Comparison of ENCODE assay signal across 16 mouse cellular contexts in the genomic region with DNA sequence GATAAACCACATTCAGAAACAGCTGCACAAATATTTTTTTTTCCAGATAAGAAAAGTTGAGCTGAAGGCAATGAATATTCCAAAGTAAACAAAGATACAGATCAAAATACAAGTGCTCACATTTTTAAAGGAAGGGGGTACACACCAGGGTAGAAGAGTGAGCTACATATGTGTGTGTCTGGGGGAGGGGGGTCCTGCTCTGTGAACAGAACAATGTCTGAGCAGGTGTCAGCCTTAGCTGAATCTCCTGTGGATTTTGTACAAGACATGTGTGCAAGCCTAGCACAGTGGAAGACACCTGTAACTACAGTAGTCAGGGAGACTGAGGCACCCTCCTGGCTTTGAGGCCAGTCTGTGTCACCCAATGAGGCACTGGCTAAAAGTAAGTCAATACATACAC.
"Had no signal": no experiment of that assay in that cellular context is flagged by ENCODE, and none has a peak within 500 bp of the region (broad histone marks: within the 10 kb centered on the region; RNA-seq: fewer than 3 reads in every experiment).

No protein-coding gene starts in this region.

- H3K9me3 ChIP-seq: lung, embryonic 15.5 days; midbrain, embryonic 13.5 days; midbrain, embryonic 15.5 days; neural tube, embryonic 12.5 days had no signal

- ATAC-seq: liver, postnatal 0 days; lung, postnatal 0 days; midbrain, embryonic 13.5 days; midbrain, embryonic 15.5 days had no signal

- H3K36me3 ChIP-seq: lung, embryonic 15.5 days; midbrain, embryonic 13.5 days; midbrain, embryonic 15.5 days; neural tube, embryonic 12.5 days had no signal

- DNase-seq: liver, postnatal 0 days; lung, adult 2 months; lung, postnatal 14 days; lung, postnatal 36 days; right cerebral cortex, postnatal 14 days; thymus, adult 18-20 months; thymus, postnatal 14 days; thymus, postnatal 36 days had no signal

- H3K27me3 ChIP-seq: lung, embryonic 15.5 days; megakaryocyte, embryonic 14.5 days; midbrain, embryonic 13.5 days; midbrain, embryonic 15.5 days; neural tube, embryonic 12.5 days had no signal

- H3K9ac ChIP-seq: liver, postnatal 0 days; lung, embryonic 15.5 days; midbrain, embryonic 13.5 days; midbrain, embryonic 15.5 days; neural tube, embryonic 12.5 days had no signal

- H3K4me2 ChIP-seq: lung, embryonic 15.5 days; midbrain, embryonic 11.5 days; midbrain, embryonic 13.5 days; midbrain, embryonic 15.5 days; neural tube, embryonic 12.5 days had no signal

- H3K4me3 ChIP-seq: lung, embryonic 15.5 days; megakaryocyte, embryonic 14.5 days; midbrain, embryonic 13.5 days; midbrain, embryonic 15.5 days; neural tube, embryonic 12.5 days had no signal

- H3K27ac ChIP-seq: lung, embryonic 15.5 days; macrophage; midbrain, embryonic 13.5 days; midbrain, embryonic 15.5 days; neural tube, embryonic 12.5 days had no signal

- H3K4me1 ChIP-seq: lung, embryonic 15.5 days; megakaryocyte, embryonic 14.5 days; midbrain, embryonic 13.5 days; midbrain, embryonic 15.5 days; neural tube, embryonic 12.5 days had no signal
